Mouse (Mus musculus): Measurements from ENCODE around the gene Pde11a.

- TF ChIP-seq HCFC1 (IDR thresholded peaks at IDR 0.05; ENCODE audit: borderline replicate concordance, insufficient read depth, low read length), result no peak
- no peak for TF ChIP-seq CHD2 (IDR thresholded peaks at IDR 0.05; ENCODE audit: low read depth, low read length)
These were observed 350.2 kb downstream of the Pde11a start for GRCm38 (mm10) chr2:75988378-75988777.
